Mouse (Mus musculus) olfactory bulb, adult 2 months (tissue): ENCODE measurements around the gene Tesk1.

Experiments used
- CTCF ChIP-seq: fragments of 200-500 bp; IDR thresholded peaks from 2 replicates; pipeline ENCODE4 v1.5.1; 2012; ENCODE audit warnings: low read depth, mild to moderate bottlenecking, low read length, moderate library complexity; ENCODE audit not compliant: insufficient read depth
- POLR2A ChIP-seq: fragments of 200-500 bp; IDR thresholded peaks from 2 replicates; pipeline ENCODE4 v1.6.1; 2012; ENCODE audit warnings: mild to moderate bottlenecking, low read depth, low read length, moderate library complexity; ENCODE audit not compliant: insufficient read depth

GRCm38 (mm10) chr4:43457124-43457523 lies 15.4 kb downstream of the Tesk1 start:
- TF ChIP-seq CTCF (no peak), POLR2A (no peak)
